Mouse (Mus musculus) olfactory bulb, adult 2 months (tissue): ENCODE data around the gene Rex1bd.

ENCODE experiments used
- CTCF ChIP-seq: fragments of 200-500 bp; IDR thresholded peaks from 2 replicates; pipeline ENCODE4 v1.5.1; 2012; ENCODE audit warnings: low read depth, mild to moderate bottlenecking, low read length, moderate library complexity; ENCODE audit not compliant: insufficient read depth
- POLR2A ChIP-seq: fragments of 200-500 bp; IDR thresholded peaks from 2 replicates; pipeline ENCODE4 v1.6.1; 2012; ENCODE audit warnings: mild to moderate bottlenecking, low read depth, low read length, moderate library complexity; ENCODE audit not compliant: insufficient read depth

DNA sequence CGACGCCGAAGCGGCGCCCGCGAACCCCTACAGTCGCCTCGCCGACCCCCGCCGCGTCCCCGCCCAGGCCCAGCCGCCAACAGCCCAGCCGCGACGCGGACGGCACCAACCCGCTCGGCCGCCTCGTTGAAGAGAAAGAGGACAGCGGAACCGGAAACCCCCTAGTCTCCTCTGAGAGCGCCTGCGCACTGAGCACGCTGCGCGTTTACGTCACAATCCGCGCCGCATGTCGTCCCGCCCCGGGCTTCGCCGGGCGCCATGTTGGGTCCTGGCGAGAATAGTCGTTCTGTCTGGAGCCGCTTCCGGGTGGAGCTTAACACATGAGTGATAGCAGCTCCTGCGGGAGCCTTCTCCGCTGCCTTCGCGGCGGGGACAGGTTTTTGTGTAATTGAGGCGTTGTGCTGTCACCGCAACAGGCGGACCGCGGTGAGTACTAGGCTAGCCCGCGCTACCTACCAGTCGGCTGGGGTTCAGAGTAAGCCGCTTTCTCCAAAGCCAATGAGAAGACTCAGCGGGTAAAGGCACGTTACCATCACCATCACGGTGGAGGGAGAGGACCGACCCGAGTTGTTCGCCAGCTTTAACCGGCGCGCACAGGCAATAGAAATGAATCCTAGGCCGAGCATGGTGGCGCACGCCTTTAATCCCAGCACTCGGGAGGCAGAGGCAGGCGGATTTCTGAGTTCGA is 3.8 kb upstream of the Rex1bd start, which contains the start of gene Uba52:
- TF ChIP-seq POLR2A (peak; percentile 67), CTCF (no peak)
